Mouse (Mus musculus): ENCODE data around the gene Sccpdh.

GRCm38 (mm10) chr1:179686348-179686747 is 18.3 kb downstream of the Sccpdh start:
- no peak for TF ChIP-seq POLR2A (IDR thresholded peaks at IDR 0.05; ENCODE audit: borderline replicate concordance, low read depth, low read length)
- TF ChIP-seq CTCF (IDR thresholded peaks at IDR 0.05; ENCODE audit: low read depth, low read length): no peak
